Mouse (Mus musculus): ENCODE results near the gene Trnau1ap. TPM values are rescaled to one million over a fixed set of nuclear protein-coding genes. Genes with fewer than 3 reads are reported as not detected.

Trnau1ap gene
- polyA plus RNA-seq, 1 experiment from 2014 or later, result 83.5 TPM

DNA sequence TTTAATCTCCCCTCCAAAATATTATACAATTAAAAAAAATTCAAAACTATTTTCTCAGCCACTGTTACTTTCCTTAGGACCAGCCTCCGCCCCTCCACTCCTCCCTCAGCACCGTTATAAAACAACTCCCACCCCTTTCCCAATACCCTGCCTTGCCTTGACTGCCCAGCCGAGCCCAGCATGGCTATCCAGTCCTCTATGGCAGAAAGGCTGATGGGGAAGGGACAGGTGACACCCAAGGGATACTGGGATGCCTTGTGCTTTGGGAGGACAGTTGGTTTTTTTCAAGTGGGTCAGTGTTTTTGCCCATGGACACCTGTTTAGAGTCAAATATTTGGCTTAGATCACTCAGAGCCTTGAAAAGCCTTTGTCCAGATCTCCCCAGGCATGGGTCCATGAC, 2.6 kb upstream of the Trnau1ap start:
- WGBS, result 85% methylated on average over 3 of the region's 3 CpGs

GRCm38 (mm10) chr4:132329835-132330354, 557 bp upstream of the Trnau1ap start:
- no peak for DNase-seq (ENCODE audit: low spot score)
- H3K27ac ChIP-seq (replicated peaks), result peak overlapping the region; percentile 91
- H3K36me3 ChIP-seq (replicated peaks), result peaks cover 62% of the 10 kb centered on the region
- no peaks in the 10 kb centered on the region for H3K27me3 ChIP-seq (replicated peaks; ENCODE audit: low read depth, poor library complexity, severe bottlenecking)
- WGBS, result 9% methylated on average over 10 of the region's 10 CpGs
- peaks cover 20% of the 10 kb centered on the region for H3K4me1 ChIP-seq
- H3K9me3 ChIP-seq, result no peaks in the 10 kb centered on the region
- peak overlapping the region; percentile 72 for H3K4me3 ChIP-seq

More for the DNA sequence above, 2.6 kb upstream of the Trnau1ap start:
- Histone ChIP-seq H3K27ac (replicated peaks) (no peak overlapping the region), H3K9me3 (no peaks in the 10 kb centered on the region), H3K36me3 (replicated peaks) (peaks cover 70% of the 10 kb centered on the region), H3K4me3 (no peak overlapping the region), H3K4me1 (peaks cover 20% of the 10 kb centered on the region), H3K27me3 (replicated peaks; ENCODE audit: low read depth, poor library complexity, severe bottlenecking) (no peaks in the 10 kb centered on the region)
- no peak for DNase-seq (ENCODE audit: low spot score)

- Histone ChIP-seq H3K27ac (replicated peaks) (peak overlapping the region; percentile 91), H3K36me3 (replicated peaks) (peaks cover 62% of the 10 kb centered on the region), H3K9me3 (no peaks in the 10 kb centered on the region), H3K4me1 (peaks cover 20% of the 10 kb centered on the region), H3K27me3 (replicated peaks; ENCODE audit: low read depth, poor library complexity, severe bottlenecking) (no peaks in the 10 kb centered on the region), H3K4me3 (peak overlapping the region; percentile 72)
- DNase-seq (ENCODE audit: low spot score), result no peak
- WGBS, result 45% methylated on average over 14 of the region's 14 CpGs
These were observed 851 bp downstream of the Trnau1ap start for GRCm38 (mm10) chr4:132328391-132328982.

DNA sequence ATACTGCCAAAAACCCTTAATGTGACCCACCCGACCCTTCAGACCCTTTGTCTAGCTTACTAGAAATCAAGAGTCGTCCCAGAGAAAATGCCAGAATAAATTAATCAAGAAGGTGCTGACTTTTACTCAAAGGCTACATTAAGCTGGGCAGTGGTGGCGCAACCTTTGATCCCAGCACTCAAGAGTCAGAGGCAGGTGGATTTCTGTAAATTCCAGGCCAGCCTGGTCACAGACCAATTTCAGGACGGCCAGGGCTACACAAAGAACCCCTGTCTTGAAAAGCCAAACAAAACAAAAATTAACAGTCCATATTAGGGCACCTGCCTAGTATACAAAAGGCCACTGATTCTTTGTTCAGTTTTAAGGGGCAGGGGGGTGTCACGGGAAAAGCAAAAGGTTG, 2.9 kb downstream of the Trnau1ap start:
- DNase-seq (ENCODE audit: low spot score), result no peak
- Histone ChIP-seq H3K4me1 (peaks cover 20% of the 10 kb centered on the region), H3K4me3 (no peak overlapping the region), H3K27ac (replicated peaks) (no peak overlapping the region), H3K27me3 (replicated peaks; ENCODE audit: low read depth, poor library complexity, severe bottlenecking) (no peaks in the 10 kb centered on the region), H3K36me3 (replicated peaks) (peaks cover 61% of the 10 kb centered on the region), H3K9me3 (no peaks in the 10 kb centered on the region)
- WGBS, result 80% methylated on average over 5 of the region's 5 CpGs

DNA sequence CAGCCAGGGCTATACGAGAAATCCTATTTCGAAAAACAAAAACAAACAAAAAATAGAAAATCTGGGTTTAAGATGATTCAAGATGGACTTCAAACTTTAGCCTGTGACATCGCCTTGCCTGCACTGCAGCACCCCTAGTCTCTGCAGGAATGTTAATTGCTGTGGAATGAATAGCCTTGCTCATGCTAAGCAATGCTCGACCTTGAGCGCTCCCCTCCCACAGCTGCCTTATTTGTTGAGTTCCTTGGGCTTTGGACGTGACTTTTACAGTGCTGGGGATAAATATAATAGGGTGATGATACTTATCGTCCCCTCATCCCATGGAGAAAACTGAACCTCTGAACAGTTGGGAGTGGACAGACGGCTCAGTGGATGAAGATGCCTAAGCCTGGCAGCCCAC, 13.6 kb downstream of the Trnau1ap start:
- H3K36me3 ChIP-seq (replicated peaks), result peaks cover 96% of the 10 kb centered on the region
- no peak for DNase-seq (ENCODE audit: low spot score)
- no peak overlapping the region for H3K27ac ChIP-seq (replicated peaks)
- no peaks in the 10 kb centered on the region for H3K9me3 ChIP-seq
- H3K27me3 ChIP-seq (replicated peaks; ENCODE audit: low read depth, poor library complexity, severe bottlenecking), result no peaks in the 10 kb centered on the region
- H3K4me1 ChIP-seq, result no peaks in the 10 kb centered on the region
- WGBS, result 84% methylated on average over 8 of the region's 8 CpGs
- H3K4me3 ChIP-seq, result no peak overlapping the region

- H3K27ac ChIP-seq (replicated peaks), result no peak overlapping the region
- no peaks in the 10 kb centered on the region for H3K9me3 ChIP-seq
- DNase-seq (ENCODE audit: low spot score), result no peak
- H3K36me3 ChIP-seq (replicated peaks), result peaks cover 82% of the 10 kb centered on the region
- no peaks in the 10 kb centered on the region for H3K27me3 ChIP-seq (replicated peaks; ENCODE audit: low read depth, poor library complexity, severe bottlenecking)
- 84% methylated on average over 5 of the region's 5 CpGs for WGBS
- H3K4me1 ChIP-seq, result peaks cover 11% of the 10 kb centered on the region
- no peak overlapping the region for H3K4me3 ChIP-seq
These were observed 16.7 kb downstream of the Trnau1ap start for GRCm38 (mm10) chr4:132312627-132313026.

DNA sequence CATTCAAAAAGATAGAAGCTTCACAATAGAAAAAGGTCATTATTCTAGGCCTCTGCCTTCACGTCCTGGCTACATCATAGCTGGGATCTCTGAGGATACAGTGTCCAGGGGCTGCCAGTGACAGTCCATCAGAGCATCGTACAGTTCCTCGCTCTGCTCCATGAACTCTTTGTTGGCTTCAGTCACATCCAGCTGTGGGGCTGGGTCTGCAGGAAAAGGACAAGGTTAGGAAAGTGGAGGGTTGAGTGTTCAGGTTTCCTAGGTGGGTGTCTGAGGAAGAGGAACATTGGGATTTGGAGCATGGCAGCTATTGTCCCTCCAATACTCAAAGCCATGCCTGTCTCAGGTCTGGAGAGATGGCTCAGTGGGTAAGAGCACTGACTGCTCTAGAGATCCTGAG, 17.5 kb downstream of the Trnau1ap start:
- H3K27ac ChIP-seq (replicated peaks), result no peak overlapping the region
- DNase-seq (ENCODE audit: low spot score), result no peak
- 44% methylated on average over 3 of the region's 3 CpGs for WGBS
- H3K9me3 ChIP-seq, result no peaks in the 10 kb centered on the region
- H3K4me1 ChIP-seq, result peaks cover 11% of the 10 kb centered on the region
- no peaks in the 10 kb centered on the region for H3K27me3 ChIP-seq (replicated peaks; ENCODE audit: low read depth, poor library complexity, severe bottlenecking)
- H3K36me3 ChIP-seq (replicated peaks), result peaks cover 73% of the 10 kb centered on the region
- H3K4me3 ChIP-seq, result no peak overlapping the region

DNA sequence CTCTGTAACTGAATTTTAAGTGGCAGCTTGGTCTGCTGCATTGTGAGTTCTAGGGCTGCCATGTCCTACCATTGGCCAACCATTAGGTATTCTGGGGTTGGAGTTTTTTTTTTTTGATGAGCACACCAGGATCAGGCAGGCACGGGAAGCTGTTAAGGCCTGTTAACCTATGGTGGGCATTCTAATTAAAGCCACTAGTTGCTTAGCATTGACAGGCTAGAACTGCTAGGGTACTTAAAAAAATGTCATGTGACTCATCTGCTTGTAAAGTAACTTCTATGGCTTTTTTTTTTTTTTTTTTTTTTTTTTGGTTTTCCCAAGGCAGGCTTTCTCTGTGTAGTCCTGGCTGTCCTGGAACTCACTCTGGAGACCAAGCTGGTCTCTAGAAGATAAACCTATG, 18.1 kb downstream of the Trnau1ap start:
- Histone ChIP-seq H3K4me3 (no peak overlapping the region), H3K27me3 (replicated peaks; ENCODE audit: low read depth, poor library complexity, severe bottlenecking) (no peaks in the 10 kb centered on the region), H3K27ac (replicated peaks) (no peak overlapping the region), H3K4me1 (peaks cover 11% of the 10 kb centered on the region), H3K9me3 (no peaks in the 10 kb centered on the region), H3K36me3 (replicated peaks) (peaks cover 68% of the 10 kb centered on the region)
- WGBS, result 23% methylated on average over 1 of the region's 1 CpGs
- no peak for DNase-seq (ENCODE audit: low spot score)

GRCm38 (mm10) chr4:132309849-132310472, 19.4 kb downstream of the Trnau1ap start:
- H3K4me1 ChIP-seq, result peaks cover 11% of the 10 kb centered on the region
- H3K4me3 ChIP-seq, result peak overlapping the region; percentile 90
- peak; percentile 53 for DNase-seq (ENCODE audit: low spot score)
- 26% methylated on average over 10 of the region's 10 CpGs for WGBS
- peak overlapping the region; percentile 96 for H3K27ac ChIP-seq (replicated peaks)
- no peaks in the 10 kb centered on the region for H3K9me3 ChIP-seq
- H3K36me3 ChIP-seq (replicated peaks), result peaks cover 59% of the 10 kb centered on the region
- no peaks in the 10 kb centered on the region for H3K27me3 ChIP-seq (replicated peaks; ENCODE audit: low read depth, poor library complexity, severe bottlenecking)

DNA sequence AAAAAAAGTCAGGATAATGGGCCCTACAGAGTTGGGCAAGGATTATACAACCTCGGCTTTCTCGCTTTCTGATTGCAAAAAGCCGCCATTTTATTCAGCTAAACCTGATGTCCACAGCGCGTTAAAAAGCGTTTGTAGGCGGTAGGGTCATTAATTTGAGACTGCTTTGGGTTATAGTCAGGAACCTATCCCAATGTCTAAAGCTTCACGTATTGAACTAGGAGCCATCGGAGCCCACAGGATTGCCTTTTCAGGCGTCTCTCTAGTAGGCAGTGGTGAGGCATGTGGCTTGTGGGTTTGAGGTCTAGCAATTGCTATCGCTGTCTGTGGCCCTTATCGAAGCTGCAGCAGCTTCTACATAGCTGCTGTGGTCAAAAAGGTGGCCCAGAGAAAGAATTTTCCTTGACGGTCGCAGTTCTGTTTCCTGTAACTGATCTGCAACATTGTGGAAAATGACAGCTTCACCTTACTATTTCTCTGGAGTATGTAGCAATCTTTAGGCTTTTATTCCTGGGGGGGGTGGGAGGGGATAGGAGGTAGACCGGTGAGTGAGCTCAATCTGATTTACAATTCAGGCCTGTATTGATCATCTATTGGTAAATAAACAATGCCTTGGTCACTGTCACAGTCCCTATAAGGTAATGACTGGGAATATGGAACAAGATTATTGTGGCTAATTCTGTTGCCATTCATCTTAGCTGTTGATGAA, 20.0 kb downstream of the Trnau1ap start:
- peaks cover 52% of the 10 kb centered on the region for H3K36me3 ChIP-seq (replicated peaks)
- peaks cover 11% of the 10 kb centered on the region for H3K4me1 ChIP-seq
- peak overlapping the region; percentile 90 for H3K4me3 ChIP-seq
- H3K27me3 ChIP-seq (replicated peaks; ENCODE audit: low read depth, poor library complexity, severe bottlenecking), result no peaks in the 10 kb centered on the region
- DNase-seq (ENCODE audit: low spot score), result peak; percentile 32
- under 1% methylated on average over 15 of the region's 15 CpGs for WGBS
- H3K9me3 ChIP-seq, result no peaks in the 10 kb centered on the region
- H3K27ac ChIP-seq (replicated peaks), result peak overlapping the region; percentile 96

- Histone ChIP-seq H3K27ac (replicated peaks) (peak overlapping the region; percentile 96), H3K4me3 (peak overlapping the region; percentile 90), H3K4me1 (peaks cover 11% of the 10 kb centered on the region), H3K36me3 (replicated peaks) (peaks cover 45% of the 10 kb centered on the region), H3K9me3 (no peaks in the 10 kb centered on the region), H3K27me3 (replicated peaks; ENCODE audit: low read depth, poor library complexity, severe bottlenecking) (no peaks in the 10 kb centered on the region)
- 1% methylated on average over 41 of the region's 41 CpGs for WGBS
- peak; percentile 90 for DNase-seq (ENCODE audit: low spot score)
These were observed 20.8 kb downstream of the Trnau1ap start for GRCm38 (mm10) chr4:132308437-132309139.

DNA sequence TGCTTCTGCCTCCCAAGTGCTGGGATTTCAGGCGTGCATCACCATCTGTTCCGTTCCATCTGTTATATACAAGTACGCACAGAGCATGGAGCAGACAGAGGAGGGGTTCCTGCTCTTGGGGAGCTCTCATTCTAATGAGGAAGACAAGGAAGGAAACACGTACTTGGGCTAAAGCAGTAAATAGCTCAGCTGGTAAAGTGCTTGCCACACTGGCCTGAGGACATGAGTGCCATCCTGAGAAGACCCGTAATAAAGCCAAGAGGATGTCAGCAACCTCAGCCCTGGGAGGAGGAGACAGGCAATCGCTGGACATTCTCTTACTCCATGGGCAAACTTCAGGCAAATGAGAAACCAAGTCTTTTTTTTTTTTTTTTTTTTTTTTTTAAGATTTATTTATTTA, 23.3 kb downstream of the Trnau1ap start:
- Histone ChIP-seq H3K27ac (replicated peaks) (no peak overlapping the region), H3K4me3 (no peak overlapping the region), H3K27me3 (replicated peaks; ENCODE audit: low read depth, poor library complexity, severe bottlenecking) (no peaks in the 10 kb centered on the region), H3K4me1 (peaks cover 26% of the 10 kb centered on the region), H3K9me3 (no peaks in the 10 kb centered on the region), H3K36me3 (replicated peaks) (peaks cover 19% of the 10 kb centered on the region)
- no peak for DNase-seq (ENCODE audit: low spot score)
- 85% methylated on average over 6 of the region's 6 CpGs for WGBS

All from embryonic facial prominence, embryonic 10.5 days (tissue).